Mouse (Mus musculus) neural tube, embryonic 10.5 days (tissue): ENCODE data around the gene Chrm4.

Experiments used
- DNase-seq: peaks from one replicate; pipeline ENCODE4 v3.0.0-alpha.2; 2017; ENCODE audit warnings: low spot score; ENCODE audit errors: extremely low spot score

The Chrm4 gene

DNA sequence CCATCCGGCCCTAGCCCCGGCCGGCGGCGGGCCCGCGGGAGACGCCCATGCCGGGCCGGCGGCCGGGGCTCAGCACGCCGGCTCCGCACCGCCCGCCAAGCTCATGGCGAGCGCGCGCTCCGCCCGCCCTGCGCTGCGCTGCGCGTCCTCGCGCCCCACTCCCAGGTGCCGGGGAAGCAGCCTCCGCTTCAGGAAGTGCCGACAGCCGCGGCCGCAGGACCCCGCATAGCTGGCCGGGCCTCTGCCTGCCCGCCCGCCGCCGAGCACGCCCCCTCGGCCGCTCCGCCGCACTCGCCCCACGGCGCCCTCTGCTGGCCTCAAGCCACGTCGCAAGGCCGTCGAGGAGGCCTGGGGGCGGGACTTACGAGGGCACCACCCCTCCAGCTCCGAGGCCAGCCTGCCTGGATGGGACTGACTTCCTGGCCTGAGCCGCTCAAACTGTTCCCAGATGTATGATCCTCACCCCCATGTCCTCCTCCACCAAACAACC, 36.4 kb downstream of the Chrm4 start:
- DNase-seq = peak; percentile 97

GRCm38 (mm10) chr2:91964610-91965204, 37.7 kb downstream of the Chrm4 start:
- DNase-seq = no peak

GRCm38 (mm10) chr2:91965417-91965816, 38.4 kb downstream of the Chrm4 start:
- peak; percentile 39 for DNase-seq

- DNase-seq = no peak
These were observed 39.3 kb downstream of the Chrm4 start for GRCm38 (mm10) chr2:91966367-91966766.

GRCm38 (mm10) chr2:91967962-91968361, 40.9 kb downstream of the Chrm4 start:
- no peak for DNase-seq

DNA sequence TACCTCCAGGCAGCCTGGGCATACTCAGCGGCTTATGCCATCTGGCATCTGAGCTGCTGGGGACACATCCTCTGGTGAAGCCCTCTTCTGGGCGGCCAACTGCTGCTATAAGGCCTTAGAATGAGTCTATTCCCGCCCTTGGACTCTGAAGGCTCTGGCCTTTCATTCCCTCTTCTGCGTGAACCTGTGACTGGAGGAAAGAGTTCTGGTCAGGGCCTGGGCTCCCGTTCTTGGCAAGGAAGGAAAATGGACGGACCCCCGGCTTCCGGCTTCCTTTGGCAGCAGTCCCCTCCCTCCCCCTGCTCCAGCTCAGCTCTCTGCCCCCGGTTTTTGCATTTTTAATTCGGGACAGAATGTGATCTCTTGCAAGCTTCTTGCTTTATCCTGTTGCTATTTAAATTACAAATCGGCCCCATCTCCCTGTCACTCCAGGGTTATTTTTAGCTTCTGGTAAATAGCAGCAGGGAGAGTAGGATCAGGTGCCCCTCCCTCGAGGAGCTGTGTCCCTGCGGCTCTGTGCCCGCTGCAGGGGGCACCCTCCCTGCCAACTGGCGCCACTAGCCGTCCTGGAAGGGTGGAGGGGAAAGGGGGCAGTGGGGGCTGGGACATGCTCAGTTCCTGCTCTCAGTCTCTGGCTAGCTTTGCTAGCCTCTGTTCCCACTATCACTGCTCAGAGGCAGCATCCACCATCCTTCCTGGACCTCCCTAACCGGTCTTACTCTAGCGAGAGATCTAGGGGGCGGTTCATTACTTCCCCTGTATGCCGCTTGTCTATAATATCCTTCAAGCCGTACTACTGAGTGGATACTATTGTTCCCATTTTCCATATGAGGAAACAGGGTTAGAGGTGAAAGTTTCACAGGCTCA, 44.4 kb downstream of the Chrm4 start:
- no peak for DNase-seq

DNA sequence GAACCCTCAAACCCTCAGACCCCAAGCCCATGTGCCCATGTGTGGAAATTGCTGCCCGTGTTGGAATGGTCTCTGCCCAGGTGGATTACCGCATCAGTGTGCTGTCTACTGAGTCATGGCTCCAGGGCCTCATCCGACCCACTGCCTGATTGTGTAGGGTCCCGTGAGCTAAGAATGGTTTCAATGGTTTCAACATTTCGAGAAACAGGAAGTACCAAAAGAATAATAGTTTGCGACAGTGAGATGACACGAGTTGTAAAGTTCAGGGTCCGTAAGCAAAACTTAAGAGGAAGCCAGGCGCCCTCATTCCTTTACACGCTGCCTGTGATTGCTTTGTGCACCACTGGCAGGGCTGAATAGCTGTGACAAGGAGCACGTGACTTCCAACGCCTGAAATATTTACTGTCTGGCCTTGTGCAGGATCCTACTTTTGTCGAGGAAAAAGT, 45.1 kb downstream of the Chrm4 start:
- DNase-seq = no peak

GRCm38 (mm10) chr2:91973416-91974135, 46.5 kb downstream of the Chrm4 start:
- DNase-seq = no peak

GRCm38 (mm10) chr2:91975581-91976541, 48.8 kb downstream of the Chrm4 start, which contains the start of gene Dgkz:
Gene Dgkz, minus strand, starts transcription at chr2:91975864.
- peak; percentile 65 for DNase-seq

GRCm38 (mm10) chr2:91977960-91978359, 50.9 kb downstream of the Chrm4 start:
- DNase-seq = no peak
